Mouse (Mus musculus) lung, adult 2 months (tissue): ENCODE results near the gene Ifnl2. TPM values are rescaled to one million over a fixed set of nuclear protein-coding genes. Genes with fewer than 3 reads are reported as not detected.

Source experiments
- DNase-seq: peaks from one replicate; pipeline ENCODE4 v3.0.0; 2022
- H3K4me1 ChIP-seq: fragments of 200-500 bp; 2 replicates; pipeline ENCODE4 v1.6.1; 2011; ENCODE audit warnings: low read length; ENCODE audit not compliant: control insufficient read depth, insufficient read depth
- H3K4me3 ChIP-seq: fragments of 200-500 bp; replicated peaks from 2 replicates; pipeline ENCODE3; 2011; ENCODE audit warnings: low read depth, mild to moderate bottlenecking, control low read depth, low read length; ENCODE audit errors: extremely low read depth
- CTCF ChIP-seq: fragments of 200-500 bp; IDR thresholded peaks from 2 replicates; pipeline ENCODE4 v1.5.1; 2011; ENCODE audit warnings: mild to moderate bottlenecking, low read length, control low read depth; ENCODE audit not compliant: insufficient read depth
- POLR2A ChIP-seq: fragments of 200-500 bp; IDR thresholded peaks from 2 replicates; pipeline ENCODE4 v1.6.1; 2011; ENCODE audit warnings: low read depth, mild to moderate bottlenecking, control low read depth, low read length, borderline replicate concordance; ENCODE audit errors: extremely low read depth
- WGBS: fragments of 180-500 bp; shearing (Covaris S2); methylation state at CpG from one replicate; pipeline ENCODE4 v1.1.7; 2018; 5-methylcytosine and 5-hydroxymethylcytosine counted together
- polyA plus RNA-seq: library from polyadenylated mRNA; depleted of rRNA; stranded (reverse); fragments of >200 nt; gene quantifications from 2 replicates; pipeline ENCODE4 v1.2.3, GENCODE M21; 2012

Gene Ifnl2
- polyA plus RNA-seq, 1 experiment, result not detected

GRCm38 (mm10) chr7:28495426-28495825 is 14.8 kb downstream of the Ifnl2 start:
- no peaks in the 10 kb centered on the region for H3K4me1 ChIP-seq
- 56% methylated on average over 11 of the region's 11 CpGs for WGBS
- no peak for DNase-seq
- no peak overlapping the region for H3K4me3 ChIP-seq
- TF ChIP-seq POLR2A (no peak), CTCF (no peak)

- DNase-seq, result no peak
- no peak overlapping the region for H3K4me3 ChIP-seq
- H3K4me1 ChIP-seq, result no peaks in the 10 kb centered on the region
- TF ChIP-seq CTCF (no peak), POLR2A (no peak)
- 90% methylated on average over 8 of the region's 8 CpGs for WGBS
Observed at GRCm38 (mm10) chr7:28492310-28492709, 17.9 kb downstream of the Ifnl2 start.

GRCm38 (mm10) chr7:28490903-28491302 is 19.4 kb downstream of the Ifnl2 start:
- no peaks in the 10 kb centered on the region for H3K4me1 ChIP-seq
- 38% methylated on average over 14 of the region's 14 CpGs for WGBS
- no peak for DNase-seq
- no peak overlapping the region for H3K4me3 ChIP-seq
- no peak for TF ChIP-seq POLR2A
- no peak for TF ChIP-seq CTCF

GRCm38 (mm10) chr7:28490410-28490809 is 19.8 kb downstream of the Ifnl2 start:
- H3K4me3 ChIP-seq, result no peak overlapping the region
- DNase-seq, result peak; percentile 53
- WGBS, result 6% methylated on average over 10 of the region's 10 CpGs
- TF ChIP-seq POLR2A, result no peak
- peak; percentile 64 for TF ChIP-seq CTCF
- H3K4me1 ChIP-seq, result no peaks in the 10 kb centered on the region

- H3K4me3 ChIP-seq, result no peak overlapping the region
- H3K4me1 ChIP-seq, result no peaks in the 10 kb centered on the region
- 4% methylated on average over 16 of the region's 16 CpGs for WGBS
- no peak for TF ChIP-seq CTCF
- no peak for TF ChIP-seq POLR2A
- peak; percentile 33 for DNase-seq
Observed at GRCm38 (mm10) chr7:28488030-28488491, 22.2 kb downstream of the Ifnl2 start.

- Histone ChIP-seq H3K4me1 (no peaks in the 10 kb centered on the region), H3K4me3 (no peak overlapping the region)
- no peak for DNase-seq
- TF ChIP-seq POLR2A (no peak), CTCF (no peak)
- WGBS, result 40% methylated on average over 4 of the region's 4 CpGs
Observed at GRCm38 (mm10) chr7:28484192-28484591, 26.1 kb downstream of the Ifnl2 start.

- 77% methylated on average over 11 of the region's 11 CpGs for WGBS
- no peak for DNase-seq
- no peak for TF ChIP-seq POLR2A
- no peak for TF ChIP-seq CTCF
- no peaks in the 10 kb centered on the region for H3K4me1 ChIP-seq
- no peak overlapping the region for H3K4me3 ChIP-seq
Observed at GRCm38 (mm10) chr7:28482854-28483253, 27.4 kb downstream of the Ifnl2 start.

- DNase-seq, result no peak
Observed at GRCm38 (mm10) chr7:28478854-28479253, 31.4 kb downstream of the Ifnl2 start.

GRCm38 (mm10) chr7:28477363-28477762 is 32.9 kb downstream of the Ifnl2 start:
- H3K4me1 ChIP-seq, result no peaks in the 10 kb centered on the region
- TF ChIP-seq POLR2A (no peak), CTCF (no peak)
- no peak for DNase-seq
- H3K4me3 ChIP-seq, result no peak overlapping the region
- 86% methylated on average over 5 of the region's 5 CpGs for WGBS

More at GRCm38 (mm10) chr7:28478854-28479253, 31.4 kb downstream of the Ifnl2 start:
- 5% methylated on average over 8 of the region's 8 CpGs for WGBS
- H3K4me1 ChIP-seq, result no peaks in the 10 kb centered on the region
- H3K4me3 ChIP-seq, result no peak overlapping the region
- TF ChIP-seq CTCF, result no peak
- no peak for TF ChIP-seq POLR2A

- no peak for TF ChIP-seq POLR2A
- no peak for DNase-seq
- no peak overlapping the region for H3K4me3 ChIP-seq
- 82% methylated on average over 6 of the region's 6 CpGs for WGBS
- H3K4me1 ChIP-seq, result no peaks in the 10 kb centered on the region
Observed at GRCm38 (mm10) chr7:28476191-28476590, 34.1 kb downstream of the Ifnl2 start.
